Mouse (Mus musculus) stomach, postnatal 0 days (tissue): ENCODE measurements around the gene Odf2.

ENCODE experiments used
- CTCF ChIP-seq: IDR thresholded peaks from 2 replicates; pipeline ENCODE4 v1.5.1; 2016; ENCODE audit warnings: antibody characterized with exemption, low read depth, mild to moderate bottlenecking, moderate library complexity
- EP300 ChIP-seq: optimal IDR thresholded peaks from 2 replicates; pipeline ENCODE3; 2016; ENCODE audit warnings: antibody characterized with exemption

- no peak for TF ChIP-seq CTCF
- TF ChIP-seq EP300 = no peak
Measured at GRCm38 (mm10) chr2:29930506-29930905, 41.5 kb downstream of the Odf2 start.
